Mouse (Mus musculus) kidney, adult 2 months (tissue): ENCODE results near the gene Rbfox3. TPM values are rescaled to one million over a fixed set of nuclear protein-coding genes. Genes with fewer than 3 reads are reported as not detected.

Experiments used
- DNase-seq: peaks from one replicate; pipeline ENCODE4 v3.0.0; 2021
- H3K27ac ChIP-seq: fragments of 200-500 bp; 2 replicates; pipeline ENCODE4 v1.5.1; 2012; ENCODE audit warnings: low read depth, low read length, control low read depth, inconsistent platforms; ENCODE audit not compliant: insufficient read depth
- H3K27me3 ChIP-seq: fragments of 200-500 bp; replicated peaks from 2 replicates; pipeline ENCODE4 v1.6.1; 2012; ENCODE audit warnings: mild to moderate bottlenecking, moderate library complexity, low read length, inconsistent platforms; ENCODE audit not compliant: control insufficient read depth, insufficient read depth
- H3K36me3 ChIP-seq: fragments of 200-500 bp; 2 replicates; pipeline ENCODE4 v1.6.1; 2012; ENCODE audit warnings: mild to moderate bottlenecking, moderate library complexity, low read length, inconsistent platforms; ENCODE audit not compliant: control insufficient read depth, insufficient read depth
- H3K4me1 ChIP-seq: fragments of 200-500 bp; 2 replicates; pipeline ENCODE4 v1.6.1; 2011; ENCODE audit warnings: low read length; ENCODE audit not compliant: control insufficient read depth, insufficient read depth
- H3K4me3 ChIP-seq: fragments of 200-500 bp; 2 replicates; pipeline ENCODE4 v1.5.1; 2011; ENCODE audit warnings: mild to moderate bottlenecking, low read depth, low read length, control low read depth; ENCODE audit not compliant: insufficient read depth
- CTCF ChIP-seq: fragments of 200-500 bp; conservative IDR thresholded peaks from 2 replicates; pipeline ENCODE4 v1.5.1; 2011; ENCODE audit warnings: low read depth, mild to moderate bottlenecking, control low read depth, low read length, moderate library complexity, mixed read lengths; ENCODE audit not compliant: insufficient read depth, insufficient read length
- POLR2A ChIP-seq: fragments of 200-500 bp; IDR thresholded peaks from one replicate; pipeline ENCODE4 v1.6.1; 2011; ENCODE audit warnings: low read depth, low read length, control low read depth
- WGBS: fragments of 180-500 bp; shearing (Covaris S2); methylation state at CpG from one replicate; pipeline ENCODE4 v1.1.7; 2018; 5-methylcytosine and 5-hydroxymethylcytosine counted together
- polyA plus RNA-seq: library from polyadenylated mRNA; depleted of rRNA; stranded (reverse); fragments of >200 nt; gene quantifications from 2 replicates; pipeline ENCODE4 v1.2.3, GENCODE M21; 2012

The Rbfox3 gene
- polyA plus RNA-seq, 1 experiment: 0.27 TPM

DNA sequence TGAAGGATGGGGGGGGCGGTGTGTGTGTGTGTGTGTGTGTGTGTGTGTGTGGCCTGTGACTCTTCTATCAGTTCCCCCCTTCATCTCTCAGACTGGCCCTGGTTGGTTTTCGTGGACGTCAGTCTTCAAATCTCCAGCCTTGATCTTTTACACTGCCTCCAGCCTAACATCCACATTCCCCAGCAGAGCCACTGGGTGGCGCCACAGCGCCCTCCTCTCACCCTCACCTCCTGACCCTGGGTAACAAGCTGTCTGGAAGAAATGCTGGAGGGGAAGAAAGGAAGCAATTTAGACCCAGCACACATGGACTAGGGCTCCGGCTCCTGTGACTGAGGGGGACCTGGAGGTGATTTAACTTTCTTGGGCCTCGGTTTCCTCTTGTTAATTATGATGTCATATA, 173.1 kb downstream of the Rbfox3 start:
- Histone ChIP-seq H3K27me3 (no peaks in the 10 kb centered on the region), H3K4me3 (no peak overlapping the region), H3K27ac (no peak overlapping the region), H3K36me3 (no peaks in the 10 kb centered on the region), H3K4me1 (no peaks in the 10 kb centered on the region)
- no peak for DNase-seq
- TF ChIP-seq CTCF (peak; percentile 47), POLR2A (no peak)
- 38% methylated on average over 7 of the region's 7 CpGs for WGBS

- no peak overlapping the region for H3K4me3 ChIP-seq
- WGBS: 52% methylated on average over 3 of the region's 3 CpGs
- H3K36me3 ChIP-seq: no peaks in the 10 kb centered on the region
- no peaks in the 10 kb centered on the region for H3K27me3 ChIP-seq
- H3K4me1 ChIP-seq: no peaks in the 10 kb centered on the region
- DNase-seq: no peak
- TF ChIP-seq CTCF: no peak
- TF ChIP-seq POLR2A: no peak
- no peak overlapping the region for H3K27ac ChIP-seq
These were observed 173.6 kb downstream of the Rbfox3 start for GRCm38 (mm10) chr11:118737821-118738220.

DNA sequence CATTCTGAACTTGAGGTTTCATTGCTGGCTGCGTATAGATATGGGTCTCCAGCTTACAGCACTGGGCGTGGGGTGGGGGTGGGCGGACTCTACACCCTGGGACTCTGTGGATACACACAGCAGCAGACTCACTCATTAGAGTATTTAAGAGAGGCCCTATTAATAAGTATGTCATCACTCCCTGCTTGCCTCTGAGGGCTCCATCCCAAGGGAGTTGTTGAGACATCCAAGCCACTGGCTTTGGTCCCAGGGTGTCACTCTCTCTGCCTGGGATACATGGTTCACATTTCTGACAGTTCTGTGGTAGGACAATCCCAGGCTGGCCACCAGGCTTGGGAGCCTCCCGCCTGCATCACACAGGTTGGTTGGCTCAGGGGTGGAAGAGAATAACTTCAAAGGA, 174.4 kb downstream of the Rbfox3 start:
- DNase-seq: no peak
- Histone ChIP-seq H3K27me3 (no peaks in the 10 kb centered on the region), H3K27ac (no peak overlapping the region)

DNA sequence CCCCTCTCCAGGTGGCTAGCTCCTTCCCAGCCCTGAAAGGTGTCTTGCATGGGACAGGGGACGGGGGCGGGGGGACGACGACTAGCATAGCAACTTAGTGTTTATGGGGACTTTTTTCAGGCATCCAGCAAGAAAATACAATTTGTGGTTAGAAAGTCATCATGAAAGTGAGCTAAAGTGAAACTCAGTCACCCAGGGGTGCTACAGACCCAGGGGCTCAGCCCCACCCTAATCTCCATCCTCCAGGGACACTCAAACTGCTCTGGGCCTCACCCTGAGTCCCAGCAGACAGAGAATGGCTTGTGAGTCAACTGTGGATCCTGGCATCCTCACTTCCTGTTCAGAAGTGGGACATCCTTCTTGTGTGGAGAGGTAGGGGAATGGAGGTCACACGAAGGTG, 179.7 kb downstream of the Rbfox3 start:
- Histone ChIP-seq H3K27me3 (no peaks in the 10 kb centered on the region), H3K4me3 (no peak overlapping the region), H3K36me3 (no peaks in the 10 kb centered on the region), H3K27ac (no peak overlapping the region), H3K4me1 (no peaks in the 10 kb centered on the region)
- 87% methylated on average over 5 of the region's 5 CpGs for WGBS
- DNase-seq: no peak
- TF ChIP-seq POLR2A (no peak), CTCF (no peak)

More for the DNA sequence above, 174.4 kb downstream of the Rbfox3 start:
- no peak overlapping the region for H3K4me3 ChIP-seq
- no peaks in the 10 kb centered on the region for H3K4me1 ChIP-seq
- WGBS: 75% methylated on average over 4 of the region's 4 CpGs
- no peak for TF ChIP-seq POLR2A
- no peak for TF ChIP-seq CTCF
- no peaks in the 10 kb centered on the region for H3K36me3 ChIP-seq

DNA sequence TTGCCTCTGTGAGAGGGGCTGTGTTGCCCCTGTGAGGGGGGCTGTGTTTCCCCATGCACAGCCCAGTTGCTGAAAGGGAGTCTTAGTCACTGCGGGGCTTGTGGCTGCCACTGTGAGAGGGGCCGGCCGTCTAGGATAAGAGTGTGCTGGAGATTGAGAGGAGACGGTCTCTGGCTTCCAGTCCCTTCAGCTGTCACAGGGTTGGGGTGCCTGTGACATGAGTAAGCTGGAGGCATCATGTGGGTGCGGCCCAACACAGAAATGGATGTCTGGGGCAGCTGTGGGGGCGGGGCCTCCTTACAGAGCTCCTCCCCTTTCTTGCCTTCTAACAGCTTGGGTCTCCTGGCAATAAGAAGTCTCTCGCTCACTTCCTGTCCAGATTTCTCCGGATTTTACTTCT, 182.0 kb downstream of the Rbfox3 start:
- DNase-seq: peak; percentile 19
- 37% methylated on average over 8 of the region's 8 CpGs for WGBS
- TF ChIP-seq POLR2A: no peak
- no peak for TF ChIP-seq CTCF
- no peaks in the 10 kb centered on the region for H3K27me3 ChIP-seq
- no peak overlapping the region for H3K4me3 ChIP-seq
- no peaks in the 10 kb centered on the region for H3K4me1 ChIP-seq
- no peak overlapping the region for H3K27ac ChIP-seq
- H3K36me3 ChIP-seq: no peaks in the 10 kb centered on the region

GRCm38 (mm10) chr11:118728797-118729196, 182.6 kb downstream of the Rbfox3 start:
- Histone ChIP-seq H3K4me3 (no peak overlapping the region), H3K36me3 (no peaks in the 10 kb centered on the region), H3K27ac (no peak overlapping the region), H3K4me1 (no peaks in the 10 kb centered on the region), H3K27me3 (no peaks in the 10 kb centered on the region)
- TF ChIP-seq CTCF: no peak
- TF ChIP-seq POLR2A: no peak
- 77% methylated on average over 12 of the region's 12 CpGs for WGBS
- no peak for DNase-seq

- Histone ChIP-seq H3K27me3 (no peaks in the 10 kb centered on the region), H3K36me3 (no peaks in the 10 kb centered on the region), H3K4me1 (no peaks in the 10 kb centered on the region), H3K4me3 (no peak overlapping the region), H3K27ac (no peak overlapping the region)
- peak; percentile 45 for DNase-seq
- 27% methylated on average over 8 of the region's 8 CpGs for WGBS
- TF ChIP-seq CTCF (no peak), POLR2A (no peak)
These were observed 183.3 kb downstream of the Rbfox3 start for GRCm38 (mm10) chr11:118728083-118728551.
